Mouse (Mus musculus) CH12.LX (cell line): ENCODE results near the gene Phgr1. TPM values are rescaled to one million over a fixed set of nuclear protein-coding genes. Genes with fewer than 3 reads are reported as not detected.

Experiments
- DNase-seq: peaks from one replicate; pipeline ENCODE4 v3.0.0-alpha.2; 2013; ENCODE audit errors: extremely low read depth
- H3K27ac ChIP-seq: 2 replicates; pipeline ENCODE4 v1.5.1; 2012; ENCODE audit warnings: low read depth, mild to moderate bottlenecking, control low read depth, moderate library complexity; ENCODE audit not compliant: insufficient read depth
- H3K27me3 ChIP-seq: replicated peaks from 2 replicates; pipeline ENCODE3; 2012; ENCODE audit warnings: inconsistent platforms
- H3K36me3 ChIP-seq, 2 experiments: replicated peaks in 1 of 2; 2 replicates each; pipeline versions ENCODE3 to v1.6.1; 2012; ENCODE audit warnings: inconsistent platforms in 1 of 2, low read length in 1 of 2, mild to moderate bottlenecking in 1 of 2, mixed read lengths in 1 of 2, moderate library complexity in 1 of 2; ENCODE audit not compliant: control insufficient read depth in 1 of 2, insufficient read depth in 1 of 2
- H3K4me1 ChIP-seq, 2 experiments: 2 replicates each; pipeline ENCODE4 v1.6.1; 2012; ENCODE audit warnings: inconsistent platforms in 1 of 2, moderate library complexity in 1 of 2; ENCODE audit not compliant: insufficient read depth in 2 of 2, control insufficient read depth in 1 of 2
- H3K4me2 ChIP-seq: 2 replicates; pipeline ENCODE4 v1.6.1; 2012; ENCODE audit warnings: low read depth, mild to moderate bottlenecking, control low read depth; ENCODE audit not compliant: poor library complexity, insufficient read depth, severe bottlenecking
- H3K4me3 ChIP-seq, 3 experiments: fragments of 150-350 bp in 1 of 3; sonication (generic) in 1 of 3; replicated peaks in 1 of 3; 2 replicates each; pipeline versions ENCODE3 to v1.5.1; 2011 to 2012; ENCODE audit warnings: low read depth in 2 of 3, low read length in 2 of 3, mild to moderate bottlenecking in 2 of 3, moderate library complexity in 2 of 3, control low read depth in 1 of 3, improper control_type of control experiment in 1 of 3, inconsistent platforms in 1 of 3, mixed read lengths in 1 of 3; ENCODE audit not compliant: poor library complexity in 1 of 3
- H3K79me2 ChIP-seq: replicated peaks from 2 replicates; pipeline ENCODE4 v1.6.1; 2012; ENCODE audit warnings: mild to moderate bottlenecking, moderate library complexity; ENCODE audit not compliant: control insufficient read depth, poor library complexity, insufficient read depth, severe bottlenecking; ENCODE audit errors: extremely low read depth
- H3K9ac ChIP-seq: 2 replicates; pipeline ENCODE4 v1.6.1; 2012; ENCODE audit warnings: low read depth, mild to moderate bottlenecking, control low read depth, moderate library complexity; ENCODE audit not compliant: insufficient read depth
- H3K9me3 ChIP-seq: replicated peaks from 2 replicates; pipeline ENCODE3; 2012; ENCODE audit warnings: low read length, inconsistent platforms, mixed read lengths
- CHD1 ChIP-seq: IDR thresholded peaks from 2 replicates; pipeline ENCODE4 v1.6.1; 2012; ENCODE audit warnings: low read depth, low read length, improper control_type of control experiment, inconsistent platforms
- CHD2 ChIP-seq: IDR thresholded peaks from 2 replicates; pipeline ENCODE4 v1.6.1; 2011; ENCODE audit warnings: low read length, improper control_type of control experiment
- CTCF ChIP-seq, 2 experiments: IDR thresholded peaks in 1 of 2; conservative IDR thresholded peaks in 1 of 2; 2 replicates each; pipeline ENCODE4 v1.5.1; 2011 to 2012; ENCODE audit warnings: low read depth in 2 of 2, low read length in 2 of 2, improper control_type of control experiment in 1 of 2, inconsistent platforms in 1 of 2, mild to moderate bottlenecking in 1 of 2, moderate library complexity in 1 of 2
- E2F4 ChIP-seq: IDR thresholded peaks from 2 replicates; pipeline ENCODE4 v1.6.1; 2011; ENCODE audit warnings: low read depth, low read length, improper control_type of control experiment; ENCODE audit not compliant: insufficient replicate concordance
- ETS1 ChIP-seq: conservative IDR thresholded peaks from 2 replicates; pipeline ENCODE4 v1.6.1; 2012; ENCODE audit warnings: low read depth, mild to moderate bottlenecking, inconsistent platforms, low read length, improper control_type of control experiment, moderate library complexity
- GABPA ChIP-seq: IDR thresholded peaks from 2 replicates; pipeline ENCODE4 v1.6.1; 2012; ENCODE audit warnings: low read depth, low read length, improper control_type of control experiment, inconsistent platforms; ENCODE audit not compliant: insufficient replicate concordance
- HCFC1 ChIP-seq: IDR thresholded peaks from 2 replicates; pipeline ENCODE4 v1.6.1; 2012; ENCODE audit warnings: low read depth, mild to moderate bottlenecking, inconsistent platforms, low read length, improper control_type of control experiment
- MAFK ChIP-seq: IDR thresholded peaks from 2 replicates; pipeline ENCODE4 v1.6.1; 2011; ENCODE audit warnings: low read length, improper control_type of control experiment; ENCODE audit not compliant: insufficient replicate concordance
- MAZ ChIP-seq: IDR thresholded peaks from 2 replicates; pipeline ENCODE4 v1.6.1; 2012; ENCODE audit warnings: low read depth, mild to moderate bottlenecking, inconsistent platforms, low read length, improper control_type of control experiment, moderate library complexity
- NELFE ChIP-seq: IDR thresholded peaks from 2 replicates; pipeline ENCODE4 v1.6.1; 2011; ENCODE audit warnings: low read depth, low read length, improper control_type of control experiment
- PAX5 ChIP-seq: IDR thresholded peaks from 2 replicates; pipeline ENCODE4 v1.6.1; 2012; ENCODE audit warnings: low read length, inconsistent platforms, mixed read lengths
- POLR2A ChIP-seq: IDR thresholded peaks from 2 replicates; pipeline ENCODE4 v1.6.1; 2011; ENCODE audit warnings: low read depth, mild to moderate bottlenecking, improper control_type of control experiment, low read length
- SIN3A ChIP-seq: IDR thresholded peaks from 2 replicates; pipeline ENCODE4 v1.6.1; 2012; ENCODE audit warnings: low read length, improper control_type of control experiment, inconsistent platforms
- UBTF ChIP-seq: IDR thresholded peaks from 2 replicates; pipeline ENCODE4 v1.6.1; 2012; ENCODE audit warnings: low read depth, mild to moderate bottlenecking, inconsistent platforms, low read length, improper control_type of control experiment, moderate library complexity
- ZC3H11A ChIP-seq: IDR thresholded peaks from 2 replicates; pipeline ENCODE4 v1.6.1; 2012; ENCODE audit warnings: low read depth, mild to moderate bottlenecking, inconsistent platforms, low read length, improper control_type of control experiment
- dilution Hi-C: fragments of 300-500 bp; cut with MboI; formaldehyde crosslinking; loops from 2 replicates; pipeline ENCODE4 v1.14.3; 2020; ENCODE audit warnings: low sequenced_read_pairs; ENCODE audit not compliant: extremely low pct_unique_long_range_greater_than_20kb, extremely low pct_ligation_motif_present
- in situ Hi-C: fragments of 300-500 bp; cut with MboI; formaldehyde crosslinking; loops from 3 replicates; pipeline ENCODE4 v1.14.3; 2019; ENCODE audit warnings: low sequenced_read_pairs, low pct_ligation_motif_present, low pct_unique_long_range_greater_than_20kb, mixed read lengths
- polyA plus RNA-seq: library from polyadenylated mRNA; unstranded; fragments of >175 nt; gene quantifications from 2 replicates; pipeline ENCODE4 v1.2.1, GENCODE M21; 2012; ENCODE audit warnings: low read depth; ENCODE audit not compliant: insufficient read length
- total RNA-seq, 2 experiments: library from RNA; depleted of rRNA; stranded (reverse); fragments of 300-350 nt in 1 of 2; fragments of >200 nt in 1 of 2; gene quantifications; 2 replicates each; pipeline ENCODE4 v1.2.3; 2012 to 2014

Phgr1 gene
- total and polyA plus RNA-seq, 3 experiments: not detected

DNA sequence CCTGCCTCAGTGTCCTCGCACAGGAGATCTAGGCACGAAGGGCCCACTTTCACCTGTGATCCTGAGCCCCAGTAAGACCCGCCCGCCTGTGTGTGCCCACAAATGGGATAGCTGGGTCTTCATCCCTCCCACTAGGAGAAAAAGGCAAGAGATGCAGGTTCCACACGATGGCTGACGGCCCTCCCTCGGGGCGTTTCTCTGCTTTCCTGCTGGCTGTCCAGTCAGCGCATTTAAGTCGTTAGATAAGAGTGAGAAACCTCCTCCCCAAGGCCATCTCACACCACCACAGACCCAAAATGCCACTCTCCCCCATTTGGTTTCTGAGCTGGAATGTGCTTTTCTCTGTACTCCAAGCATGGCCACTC, 9.8 kb upstream of the Phgr1 start:
- H3K9me3 ChIP-seq: no peaks in the 10 kb centered on the region
- dilution Hi-C loops (no loop called here), in situ Hi-C loops (loop anchor here (10.0 to 25.0 kb wide), 2 partner anchors 212 to 425 kb away; no protein-coding TSS in a partner anchor)
- no peaks in the 10 kb centered on the region for H3K36me3 ChIP-seq
- H3K27ac ChIP-seq: no peak overlapping the region
- H3K4me2 ChIP-seq: no peak overlapping the region
- no peak overlapping the region for H3K9ac ChIP-seq
- H3K27me3 ChIP-seq: peaks cover 11% of the 10 kb centered on the region
- H3K4me1 ChIP-seq: peaks cover 12 to 43% of the 10 kb centered on the region in 2 experiments
- no peak for DNase-seq
- TF ChIP-seq MAZ (no peak), POLR2A (no peak), SIN3A (no peak), CHD2 (no peak), ZC3H11A (no peak), ETS1 (no peak), CHD1 (no peak), UBTF (no peak), E2F4 (no peak), PAX5 (no peak), NELFE (no peak), GABPA (no peak)
- no peaks in the 10 kb centered on the region for H3K79me2 ChIP-seq
- no peak overlapping the region for H3K4me3 ChIP-seq

DNA sequence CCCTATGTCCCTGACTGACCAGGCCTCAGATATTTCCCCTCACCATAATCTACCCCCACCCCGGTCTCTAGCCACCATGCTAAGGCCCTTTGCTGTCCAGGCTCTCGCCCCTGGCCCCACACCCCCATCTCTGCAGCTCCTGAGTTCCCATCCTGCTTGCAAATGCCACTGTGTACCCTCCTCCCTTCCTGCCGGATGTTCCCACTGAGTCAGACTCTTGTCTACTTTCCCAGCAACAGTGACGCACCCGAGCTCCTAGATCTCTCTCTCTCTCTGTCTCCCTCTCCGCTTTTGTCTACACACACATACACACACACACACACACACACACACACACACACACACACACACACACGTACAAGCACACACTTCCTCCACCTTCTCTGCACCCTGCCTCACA, 9.1 kb upstream of the Phgr1 start:
- Histone ChIP-seq H3K4me3 (no peak overlapping the region), H3K9me3 (no peaks in the 10 kb centered on the region), H3K27me3 (peaks cover 7% of the 10 kb centered on the region), H3K9ac (no peak overlapping the region), H3K27ac (no peak overlapping the region), H3K79me2 (no peaks in the 10 kb centered on the region), H3K4me1 (peaks cover 12 to 43% of the 10 kb centered on the region in 2 experiments), H3K36me3 (no peaks in the 10 kb centered on the region), H3K4me2 (no peak overlapping the region)
- DNase-seq: no peak
- no peak for TF ChIP-seq E2F4
- TF ChIP-seq CHD2: no peak
- TF ChIP-seq HCFC1: no peak
- no peak for TF ChIP-seq CTCF (conservative IDR thresholded peaks at IDR 0.05 in 1 of 2, IDR thresholded peaks at IDR 0.05 in 1 of 2; ENCODE audit: low read depth in 2 of 2, low read length in 2 of 2)
- TF ChIP-seq POLR2A: no peak
- TF ChIP-seq MAFK: no peak
- no peak for TF ChIP-seq SIN3A
- dilution Hi-C loops (no loop called here), in situ Hi-C loops (loop anchor here (10.0 to 25.0 kb wide), 2 partner anchors 211 to 424 kb away; no protein-coding TSS in a partner anchor)
